Mouse (Mus musculus) myocyte (in vitro differentiated cells): Measurements from ENCODE around the gene Recql5.

ENCODE experiments used
- MYOD1 ChIP-seq, 3 experiments: IDR thresholded peaks; one replicate each; pipeline ENCODE4 v1.6.1; 2011; ENCODE audit warnings: control low read depth in 2 of 3, low read depth in 2 of 3, mild to moderate bottlenecking in 2 of 3, moderate library complexity in 1 of 3; ENCODE audit not compliant: insufficient read length in 2 of 3, control insufficient read depth in 1 of 3
- MYOG ChIP-seq, 3 experiments: IDR thresholded peaks; one replicate each; pipeline ENCODE4 v1.6.1; 2011; ENCODE audit warnings: control low read depth in 2 of 3, low read depth in 2 of 3, mild to moderate bottlenecking in 2 of 3; ENCODE audit not compliant: insufficient read length in 2 of 3, control insufficient read depth in 1 of 3, insufficient read depth in 1 of 3
- POLR2A ChIP-seq: IDR thresholded peaks from one replicate; pipeline ENCODE4 v1.6.1; 2011; ENCODE audit warnings: low read depth, mild to moderate bottlenecking, control low read depth, moderate library complexity; ENCODE audit not compliant: insufficient read length

DNA sequence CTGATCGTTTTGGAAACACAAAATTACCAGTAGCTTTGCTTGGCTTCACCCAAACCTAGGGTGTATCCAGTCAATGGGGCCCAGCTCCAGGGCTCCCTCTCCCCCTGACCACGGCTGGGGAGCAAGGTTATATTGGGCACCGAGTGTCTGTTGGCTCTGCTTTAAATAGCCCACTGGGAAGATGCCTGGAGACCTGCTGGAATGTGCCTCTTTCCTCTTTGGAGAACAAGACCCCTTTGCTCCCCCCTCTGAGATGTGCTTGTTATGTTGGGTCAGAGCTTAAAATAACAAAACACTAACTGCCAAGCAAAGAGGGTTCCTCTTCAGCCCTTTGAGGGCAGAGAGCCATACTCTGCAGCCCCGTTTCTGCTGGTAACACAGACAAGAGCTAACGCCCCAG lies 31.1 kb downstream of the Recql5 start:
- no peak for TF ChIP-seq POLR2A
- no peak for TF ChIP-seq MYOG (IDR thresholded peaks at IDR 0.05; ENCODE audit: control insufficient read depth in 1 of 3, insufficient read depth in 1 of 3, insufficient read length in 2 of 3, low read depth in 2 of 3)
- no peak for TF ChIP-seq MYOD1 (IDR thresholded peaks at IDR 0.05; ENCODE audit: control insufficient read depth in 1 of 3, insufficient read length in 2 of 3, low read depth in 2 of 3)
